In genomic region chr4:16242123-16242522, GRCm38 (mm10) we compare ENCODE assay signal across 15 mouse cellular contexts.
"Had no signal": no experiment of that assay in that cellular context is flagged by ENCODE, and none has a peak within 500 bp of the region (broad histone marks: within the 10 kb centered on the region; RNA-seq: fewer than 3 reads in every experiment).

No protein-coding gene starts in this region.

- H3K36me3 ChIP-seq: limb, embryonic 10.5 days; liver, embryonic 15.5 days; neural tube, embryonic 15.5 days had no signal

- H3K9me3 ChIP-seq: limb, embryonic 10.5 days; liver, embryonic 15.5 days; neural tube, embryonic 15.5 days had no signal

- H3K27me3 ChIP-seq: liver, embryonic 15.5 days; neural tube, embryonic 15.5 days had no signal

- H3K4me3 ChIP-seq: layer of hippocampus, adult 2 months; left cerebral cortex, adult 2 months; limb, embryonic 10.5 days; liver, embryonic 15.5 days; myocyte; neural tube, embryonic 15.5 days had no signal

- DNase-seq: kidney, postnatal 10 days; kidney, postnatal 4 days; lung, adult 2 months; lung, postnatal 36 days; midbrain, embryonic 14.5 days; right cerebral cortex, adult 18-20 months; right cerebral cortex, postnatal 25 days; thymus, adult 18-20 months; thymus, postnatal 25 days had no signal

- H3K27ac ChIP-seq: layer of hippocampus, adult 2 months; left cerebral cortex, adult 2 months; limb, embryonic 10.5 days; liver, embryonic 15.5 days; neural tube, embryonic 15.5 days had no signal

- H3K4me1 ChIP-seq: limb, embryonic 10.5 days; liver, embryonic 15.5 days; neural tube, embryonic 15.5 days had no signal
